Mouse (Mus musculus): ENCODE data around the gene Gm13889. TPM values are rescaled to one million over a fixed set of nuclear protein-coding genes. Genes with fewer than 3 reads are reported as not detected.

Gene Gm13889
- polyA plus RNA-seq (2014; fragmentation: Nextera tagmentation; extraction: Ambion mirVana), result 12.0 and 12.4 TPM in 2 replicates

DNA sequence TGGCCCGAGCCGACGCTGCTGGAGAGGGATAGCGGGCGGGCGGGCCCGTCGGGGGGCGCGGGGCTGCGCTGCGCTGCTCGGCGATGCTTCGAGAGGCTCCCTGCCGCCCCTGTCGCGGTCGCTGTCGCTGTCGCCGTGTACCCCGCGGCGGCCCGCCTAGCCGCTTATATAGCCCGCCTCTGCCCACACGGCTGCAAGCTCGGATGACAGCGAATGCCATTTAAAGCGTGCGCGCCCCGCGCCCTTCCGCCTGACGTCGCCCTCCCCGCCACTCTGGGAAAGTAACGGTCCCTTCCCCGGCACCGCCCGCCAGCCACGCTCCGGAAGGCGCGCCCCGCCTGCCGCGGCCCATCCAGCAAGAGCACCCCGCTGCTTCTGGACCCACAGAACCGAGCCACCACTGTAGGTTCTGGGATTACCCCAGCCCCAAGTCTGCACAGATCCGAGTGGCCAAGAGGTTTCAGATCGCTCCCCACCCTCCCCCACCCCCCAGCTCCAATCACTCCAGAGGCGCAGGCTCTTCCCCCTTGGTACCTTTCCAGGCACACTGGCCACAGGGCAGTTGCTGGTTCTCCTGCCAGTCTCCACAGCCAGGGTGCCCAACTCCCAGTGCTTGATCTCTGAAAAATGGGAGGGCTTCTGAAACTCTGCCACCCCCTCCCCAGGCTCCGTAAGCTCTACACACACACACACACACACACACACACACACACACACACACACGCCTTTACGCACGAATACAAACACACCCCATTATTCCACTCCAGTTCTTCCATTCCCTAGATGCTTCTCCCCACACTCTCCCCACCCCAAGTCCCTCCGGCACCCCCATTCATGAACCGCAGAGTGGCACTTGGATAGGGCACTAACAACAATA is at the start of gene Gm13889:
Gene Gm13889, minus strand, starts transcription at position 294 of the 877 bp plus-strand sequence.
- peaks cover 40% of the 10 kb centered on the region for H3K27me3 ChIP-seq (ENCODE audit: control insufficient read depth, insufficient read depth, low read length)
- 0 out of 2 replicates have a peak within 1 kb of the TSS, but pooled peaks have one; percentile 11 for H3K27ac ChIP-seq (ENCODE audit: low read depth, low read length)
- peak; percentile 68 for ATAC-seq (ENCODE audit: low FRiP score, low TSS enrichment)
- H3K4me1 ChIP-seq (ENCODE audit: control insufficient read depth, insufficient read depth, low read length), result 0 out of 2 replicates have a peak, but pooled peaks cover 7% of the 10 kb centered on the region
- WGBS, result 8% methylated on average over 40 of the region's 62 CpGs
- no peaks in the 10 kb centered on the region for H3K9me3 ChIP-seq (ENCODE audit: control insufficient read depth, low read length)
- H3K4me3 ChIP-seq (ENCODE audit: low read length), result peak within 1 kb of the TSS; percentile 45
- H3K4me2 ChIP-seq (replicated peaks; ENCODE audit: low read depth, low read length), result peak within 1 kb of the TSS; percentile 97
- no peaks in the 10 kb centered on the region for H3K36me3 ChIP-seq (ENCODE audit: control insufficient read depth, insufficient read depth, low read length)
- peak within 1 kb of the TSS; percentile 59 for H3K9ac ChIP-seq (ENCODE audit: low read depth, low read length)

DNA sequence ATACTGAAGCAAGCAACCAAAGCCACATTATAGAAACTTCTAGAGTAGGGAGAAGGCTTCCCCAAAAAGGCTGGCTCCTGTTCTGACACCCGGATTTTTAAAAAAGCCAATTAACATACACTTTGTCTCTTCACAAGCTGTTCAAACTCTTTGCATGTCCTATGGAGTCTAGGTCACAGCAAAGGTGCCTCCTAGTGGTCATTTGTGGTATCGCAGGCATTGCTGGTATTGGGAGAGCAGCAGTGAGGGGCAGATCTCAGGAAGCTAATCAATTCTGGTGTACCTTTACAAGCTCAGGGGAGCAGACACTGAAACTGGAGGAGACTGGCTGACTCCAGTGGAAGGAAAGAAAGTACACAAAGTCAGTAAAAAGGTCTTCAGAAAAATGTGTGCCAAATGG is 45.3 kb upstream of the Gm13889 start:
- no peaks in the 10 kb centered on the region for H3K4me1 ChIP-seq (ENCODE audit: control insufficient read depth, insufficient read depth, low read length)
- no peak overlapping the region for H3K9ac ChIP-seq (ENCODE audit: low read depth, low read length)
- ATAC-seq (ENCODE audit: low FRiP score, low TSS enrichment), result peak; percentile 71; the same call in 1 of the 2 replicates
- H3K27ac ChIP-seq (ENCODE audit: low read depth, low read length), result no peak overlapping the region
- 7% methylated on average over 2 of the region's 2 CpGs for WGBS
- H3K9me3 ChIP-seq (ENCODE audit: control insufficient read depth, low read length), result no peaks in the 10 kb centered on the region
- peaks cover 84% of the 10 kb centered on the region for H3K36me3 ChIP-seq (ENCODE audit: control insufficient read depth, insufficient read depth, low read length)
- H3K4me3 ChIP-seq (ENCODE audit: low read length), result no peak overlapping the region
- H3K27me3 ChIP-seq (ENCODE audit: control insufficient read depth, insufficient read depth, low read length), result no peaks in the 10 kb centered on the region
- no peak overlapping the region for H3K4me2 ChIP-seq (replicated peaks; ENCODE audit: low read depth, low read length)

DNA sequence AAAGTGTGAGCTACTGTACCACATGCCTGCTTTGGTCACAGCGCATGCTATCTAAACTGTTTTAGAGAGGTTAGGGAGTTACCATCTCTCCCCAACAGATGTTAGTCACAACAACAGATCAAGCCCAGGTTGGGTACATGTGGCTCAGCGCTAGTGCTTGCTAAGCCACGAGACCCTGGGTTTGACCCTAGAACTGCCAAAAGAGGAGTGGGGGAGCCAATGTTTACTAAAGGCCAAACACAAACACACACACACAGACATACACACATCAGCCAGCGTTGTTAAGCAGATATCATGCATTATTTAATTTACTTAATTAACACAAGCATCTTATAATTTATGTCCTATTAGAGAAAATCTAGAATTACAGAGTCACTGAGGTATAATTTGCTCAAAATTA is 44.9 kb upstream of the Gm13889 start:
- no peaks in the 10 kb centered on the region for H3K4me1 ChIP-seq (ENCODE audit: control insufficient read depth, insufficient read depth, low read length)
- WGBS, result 80% methylated on average over 4 of the region's 4 CpGs
- no peak overlapping the region for H3K9ac ChIP-seq (ENCODE audit: low read depth, low read length)
- no peak overlapping the region; the same call in 1 of the 2 replicates for H3K27ac ChIP-seq (ENCODE audit: low read depth, low read length)
- H3K27me3 ChIP-seq (ENCODE audit: control insufficient read depth, insufficient read depth, low read length), result no peaks in the 10 kb centered on the region
- no peaks in the 10 kb centered on the region for H3K9me3 ChIP-seq (ENCODE audit: control insufficient read depth, low read length)
- peaks cover 79% of the 10 kb centered on the region for H3K36me3 ChIP-seq (ENCODE audit: control insufficient read depth, insufficient read depth, low read length)
- H3K4me3 ChIP-seq (ENCODE audit: low read length), result no peak overlapping the region
- ATAC-seq (ENCODE audit: low FRiP score, low TSS enrichment), result no peak
- no peak overlapping the region for H3K4me2 ChIP-seq (replicated peaks; ENCODE audit: low read depth, low read length)

DNA sequence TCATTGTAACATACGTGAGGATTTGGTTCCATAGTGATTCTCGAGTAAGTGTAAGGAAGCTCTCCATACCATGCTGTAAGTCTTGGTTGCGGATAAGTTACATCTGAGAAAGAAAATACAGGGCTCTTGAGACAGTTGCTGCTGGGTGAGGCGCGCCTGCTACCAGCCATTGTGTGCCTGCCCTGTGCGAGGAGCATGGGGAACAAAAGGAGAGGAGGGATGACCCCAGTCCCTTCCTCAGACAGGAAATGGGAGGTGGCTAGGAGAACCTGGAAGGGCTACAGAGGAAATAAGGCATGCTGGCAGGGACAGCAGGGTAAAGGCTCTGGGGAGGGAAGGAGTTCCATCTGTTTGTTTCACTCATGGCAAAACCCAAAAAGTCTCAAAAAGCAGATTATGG is 44.4 kb upstream of the Gm13889 start:
- no peak overlapping the region for H3K9ac ChIP-seq (ENCODE audit: low read depth, low read length)
- peaks cover 75% of the 10 kb centered on the region for H3K36me3 ChIP-seq (ENCODE audit: control insufficient read depth, insufficient read depth, low read length)
- H3K4me3 ChIP-seq (ENCODE audit: low read length), result no peak overlapping the region
- H3K4me1 ChIP-seq (ENCODE audit: control insufficient read depth, insufficient read depth, low read length), result no peaks in the 10 kb centered on the region
- H3K4me2 ChIP-seq (replicated peaks; ENCODE audit: low read depth, low read length), result no peak overlapping the region
- ATAC-seq (ENCODE audit: low FRiP score, low TSS enrichment), result no peak
- H3K27me3 ChIP-seq (ENCODE audit: control insufficient read depth, insufficient read depth, low read length), result no peaks in the 10 kb centered on the region
- no peak overlapping the region; the same call in 1 of the 2 replicates for H3K27ac ChIP-seq (ENCODE audit: low read depth, low read length)
- WGBS, result 87% methylated on average over 6 of the region's 6 CpGs
- H3K9me3 ChIP-seq (ENCODE audit: control insufficient read depth, low read length), result no peaks in the 10 kb centered on the region

DNA sequence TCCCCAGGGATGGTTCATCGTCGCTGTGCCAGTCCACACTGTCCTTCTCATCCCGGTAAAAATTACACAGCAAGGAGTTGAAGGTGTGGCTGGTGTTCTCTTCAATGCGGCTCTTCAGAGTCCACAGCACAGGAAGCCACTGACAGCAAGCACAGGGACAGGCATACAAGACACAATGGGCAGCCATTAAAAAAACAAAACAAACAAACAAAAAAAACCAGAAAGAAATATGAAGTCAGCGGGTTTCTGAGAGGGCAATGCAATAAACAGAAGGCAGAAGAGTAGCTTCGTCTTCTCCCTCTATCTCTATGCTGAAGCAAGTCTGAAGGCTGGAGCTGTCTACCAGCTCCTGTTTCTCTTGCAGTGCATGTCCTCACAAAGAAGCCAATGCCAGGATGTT is 39.3 kb upstream of the Gm13889 start, which contains the start of gene Gm27027:
Gene Gm27027, minus strand, starts transcription at position 101 of the 400 bp plus-strand sequence.
- Histone ChIP-seq H3K36me3 (ENCODE audit: control insufficient read depth, insufficient read depth, low read length) (peaks cover 80% of the 10 kb centered on the region), H3K9ac (ENCODE audit: low read depth, low read length) (no peak within 1 kb of the TSS), H3K4me2 (replicated peaks; ENCODE audit: low read depth, low read length) (no peak within 1 kb of the TSS), H3K4me1 (ENCODE audit: control insufficient read depth, insufficient read depth, low read length) (no peaks in the 10 kb centered on the region; the same call in 1 of the 2 replicates), H3K27ac (ENCODE audit: low read depth, low read length) (no peak within 1 kb of the TSS), H3K4me3 (ENCODE audit: low read length) (no peak within 1 kb of the TSS), H3K27me3 (ENCODE audit: control insufficient read depth, insufficient read depth, low read length) (no peaks in the 10 kb centered on the region), H3K9me3 (ENCODE audit: control insufficient read depth, low read length) (no peaks in the 10 kb centered on the region)
- no peak for ATAC-seq (ENCODE audit: low FRiP score, low TSS enrichment)
- 91% methylated on average over 6 of the region's 6 CpGs for WGBS

DNA sequence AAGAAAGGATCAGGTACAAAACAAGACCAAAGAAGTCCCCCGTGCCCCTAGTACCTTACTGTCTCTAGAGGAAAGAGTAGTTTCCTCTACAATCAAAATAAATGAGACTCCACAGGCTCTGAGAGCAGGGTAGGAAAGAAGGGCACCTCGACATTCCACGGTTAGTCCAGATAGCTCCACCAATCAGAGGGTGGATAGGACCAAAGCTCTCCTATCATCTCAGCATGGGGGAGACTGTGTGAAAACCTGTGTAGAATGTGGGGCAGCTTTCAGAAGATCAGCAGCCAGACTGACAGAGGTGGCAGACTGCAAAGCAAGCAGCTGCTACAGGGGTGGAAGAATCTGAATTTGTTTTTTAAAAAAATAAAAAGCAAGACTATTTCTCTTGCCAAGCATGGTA is 35.8 kb upstream of the Gm13889 start:
- Histone ChIP-seq H3K9ac (ENCODE audit: low read depth, low read length) (no peak overlapping the region), H3K27ac (ENCODE audit: low read depth, low read length) (no peak overlapping the region), H3K4me2 (replicated peaks; ENCODE audit: low read depth, low read length) (no peak overlapping the region), H3K4me1 (ENCODE audit: control insufficient read depth, insufficient read depth, low read length) (no peaks in the 10 kb centered on the region; the same call in 1 of the 2 replicates), H3K4me3 (ENCODE audit: low read length) (no peak overlapping the region), H3K36me3 (ENCODE audit: control insufficient read depth, insufficient read depth, low read length) (peaks cover 66% of the 10 kb centered on the region), H3K27me3 (ENCODE audit: control insufficient read depth, insufficient read depth, low read length) (no peaks in the 10 kb centered on the region), H3K9me3 (ENCODE audit: control insufficient read depth, low read length) (no peaks in the 10 kb centered on the region)
- WGBS, result 59% methylated on average over 3 of the region's 3 CpGs
- no peak for ATAC-seq (ENCODE audit: low FRiP score, low TSS enrichment)

DNA sequence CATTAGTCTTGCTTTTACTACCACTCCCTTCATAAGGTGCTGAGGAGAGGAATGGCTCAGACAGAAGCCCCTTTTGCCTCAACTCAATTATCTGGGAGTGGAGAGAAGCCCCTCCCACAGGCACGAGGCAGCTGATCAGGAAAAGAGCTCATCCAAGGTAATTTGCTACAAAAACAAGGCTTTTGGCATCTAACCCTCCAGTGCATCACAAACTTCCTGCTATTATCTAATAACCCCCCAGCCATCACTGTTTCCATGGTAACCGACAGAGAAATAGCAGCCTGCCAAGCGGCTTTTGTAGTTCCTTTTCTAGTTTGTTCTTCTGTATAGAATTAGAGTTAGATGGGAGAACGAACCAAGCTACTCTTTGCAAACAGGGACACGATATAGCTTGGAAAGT is 35.3 kb upstream of the Gm13889 start:
- ATAC-seq (ENCODE audit: low FRiP score, low TSS enrichment), result no peak
- WGBS, result 56% methylated on average over 5 of the region's 5 CpGs
- peaks cover 67% of the 10 kb centered on the region for H3K36me3 ChIP-seq (ENCODE audit: control insufficient read depth, insufficient read depth, low read length)
- H3K4me1 ChIP-seq (ENCODE audit: control insufficient read depth, insufficient read depth, low read length), result no peaks in the 10 kb centered on the region; the same call in 1 of the 2 replicates
- H3K9me3 ChIP-seq (ENCODE audit: control insufficient read depth, low read length), result no peaks in the 10 kb centered on the region
- H3K9ac ChIP-seq (ENCODE audit: low read depth, low read length), result no peak overlapping the region
- H3K27me3 ChIP-seq (ENCODE audit: control insufficient read depth, insufficient read depth, low read length), result no peaks in the 10 kb centered on the region
- H3K4me2 ChIP-seq (replicated peaks; ENCODE audit: low read depth, low read length), result no peak overlapping the region
- H3K4me3 ChIP-seq (ENCODE audit: low read length), result no peak overlapping the region
- H3K27ac ChIP-seq (ENCODE audit: low read depth, low read length), result no peak overlapping the region

DNA sequence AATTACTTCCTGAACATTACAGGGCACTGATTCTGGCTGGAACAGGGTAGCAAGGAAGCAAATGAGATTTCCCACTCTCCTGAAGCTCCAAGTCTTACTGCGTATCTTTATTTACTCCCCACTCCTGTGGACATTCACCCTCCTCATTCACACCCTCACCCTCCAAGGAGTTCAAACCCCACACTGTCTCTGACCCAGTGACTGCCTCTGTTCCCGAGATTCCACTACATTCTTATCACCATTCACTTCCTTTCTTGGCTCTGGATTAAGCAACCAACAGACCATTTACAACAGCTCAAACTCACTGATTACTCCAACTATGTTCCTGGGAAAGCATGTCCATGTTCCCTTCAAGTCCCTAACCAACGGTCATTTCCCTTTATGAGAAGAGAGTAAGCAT is 34.3 kb upstream of the Gm13889 start:
- no peak overlapping the region for H3K4me3 ChIP-seq (ENCODE audit: low read length)
- 80% methylated on average over 3 of the region's 3 CpGs for WGBS
- no peaks in the 10 kb centered on the region for H3K27me3 ChIP-seq (ENCODE audit: control insufficient read depth, insufficient read depth, low read length)
- no peak overlapping the region for H3K9ac ChIP-seq (ENCODE audit: low read depth, low read length)
- H3K4me2 ChIP-seq (replicated peaks; ENCODE audit: low read depth, low read length), result no peak overlapping the region
- no peak overlapping the region for H3K27ac ChIP-seq (ENCODE audit: low read depth, low read length)
- peaks cover 70% of the 10 kb centered on the region for H3K36me3 ChIP-seq (ENCODE audit: control insufficient read depth, insufficient read depth, low read length)
- H3K4me1 ChIP-seq (ENCODE audit: control insufficient read depth, insufficient read depth, low read length), result no peaks in the 10 kb centered on the region; the same call in 1 of the 2 replicates
- H3K9me3 ChIP-seq (ENCODE audit: control insufficient read depth, low read length), result no peaks in the 10 kb centered on the region
- no peak for ATAC-seq (ENCODE audit: low FRiP score, low TSS enrichment)

DNA sequence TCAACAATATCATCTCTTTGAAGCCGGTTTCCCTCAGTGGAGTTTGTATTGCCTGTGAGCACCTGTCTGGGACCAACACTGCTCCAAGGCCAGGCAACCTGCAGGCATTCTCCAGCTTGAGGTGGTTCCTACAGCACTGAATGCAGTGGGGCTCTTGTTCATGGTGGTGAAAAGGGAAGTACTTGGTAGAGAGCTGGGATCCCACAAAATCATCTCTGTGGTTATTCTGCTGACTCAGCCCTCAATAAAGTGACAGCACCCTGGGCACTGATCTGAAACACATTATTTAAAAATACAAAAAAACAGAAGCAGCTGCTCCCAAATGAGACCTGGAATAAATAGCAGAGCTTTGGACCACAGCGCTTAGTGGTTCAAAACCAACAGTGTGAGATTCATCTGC is 31.4 kb upstream of the Gm13889 start:
- H3K27me3 ChIP-seq (ENCODE audit: control insufficient read depth, insufficient read depth, low read length), result no peaks in the 10 kb centered on the region
- no peak overlapping the region for H3K4me2 ChIP-seq (replicated peaks; ENCODE audit: low read depth, low read length)
- peaks cover 5% of the 10 kb centered on the region; the same call in 1 of the 2 replicates for H3K4me1 ChIP-seq (ENCODE audit: control insufficient read depth, insufficient read depth, low read length)
- H3K4me3 ChIP-seq (ENCODE audit: low read length), result no peak overlapping the region
- H3K27ac ChIP-seq (ENCODE audit: low read depth, low read length), result no peak overlapping the region
- H3K9me3 ChIP-seq (ENCODE audit: control insufficient read depth, low read length), result no peaks in the 10 kb centered on the region
- no peak for ATAC-seq (ENCODE audit: low FRiP score, low TSS enrichment)
- H3K36me3 ChIP-seq (ENCODE audit: control insufficient read depth, insufficient read depth, low read length), result peaks cover 46% of the 10 kb centered on the region
- 99% methylated on average over 2 of the region's 2 CpGs for WGBS
- H3K9ac ChIP-seq (ENCODE audit: low read depth, low read length), result no peak overlapping the region
